Mouse (Mus musculus): ENCODE data around the gene Ibtk. TPM values are rescaled to one million over a fixed set of nuclear protein-coding genes. Genes with fewer than 3 reads are reported as not detected.

The Ibtk gene
- total RNA-seq, 2 experiments from 2014 or later = 24.1 to 25.5 TPM

- TF ChIP-seq CTCF (IDR thresholded peaks at IDR 0.05) = no peak
- no peak overlapping the region for H3K27ac ChIP-seq
- no peak overlapping the region for H3K4me3 ChIP-seq
- intact Hi-C loops (cut with DNase I) = no loop called here
- DNase-seq (ENCODE audit: extremely low spot score in 1 of 2, low spot score in 2 of 2) = no peak
Observed at GRCm38 (mm10) chr9:85750797-85751196, 1.7 kb upstream of the Ibtk start.

GRCm38 (mm10) chr9:85749922-85750509, 882 bp upstream of the Ibtk start:
- H3K4me3 ChIP-seq = peak overlapping the region; percentile 91
- intact Hi-C loops (cut with DNase I) = loop anchor here (5.0 kb wide), 1 partner anchor 822 kb away; the partner anchor contains the start of genes Pgm3 and Rwdd2a
- peak in 1 of 2 experiments; percentile 18 for DNase-seq (ENCODE audit: extremely low spot score in 1 of 2, low spot score in 2 of 2)

GRCm38 (mm10) chr9:85748204-85749141, 661 bp downstream of the Ibtk start:
- TF ChIP-seq CTCF (IDR thresholded peaks at IDR 0.05) = peak; percentile 10
- intact Hi-C loops (cut with DNase I) = loop anchor here (5.0 kb wide), 1 partner anchor 824 kb away; the partner anchor contains the start of genes Pgm3 and Rwdd2a
- peak; percentile 64 to 69 for DNase-seq (ENCODE audit: extremely low spot score in 1 of 2, low spot score in 2 of 2)
- H3K4me3 ChIP-seq = peak overlapping the region; percentile 91
- peak overlapping the region; percentile 94 for H3K27ac ChIP-seq

More at GRCm38 (mm10) chr9:85749922-85750509, 882 bp upstream of the Ibtk start:
- H3K27ac ChIP-seq = peak overlapping the region; percentile 94
- no peak for TF ChIP-seq CTCF (IDR thresholded peaks at IDR 0.05)

- Histone ChIP-seq H3K27ac (no peak overlapping the region), H3K4me3 (no peak overlapping the region)
- DNase-seq (ENCODE audit: extremely low spot score in 1 of 2, low spot score in 2 of 2) = no peak
- intact Hi-C loops (cut with DNase I) = loop anchor here (5.0 kb wide), 1 partner anchor 827 kb away; the partner anchor contains the start of genes Pgm3 and Rwdd2a
- no peak for TF ChIP-seq CTCF (IDR thresholded peaks at IDR 0.05)
Observed at GRCm38 (mm10) chr9:85745566-85745965, 3.6 kb downstream of the Ibtk start.

GRCm38 (mm10) chr9:85743358-85743757, 5.8 kb downstream of the Ibtk start:
- intact Hi-C loops (cut with DNase I) = no loop called here
- Histone ChIP-seq H3K27ac (no peak overlapping the region), H3K4me3 (no peak overlapping the region)
- no peak for DNase-seq (ENCODE audit: extremely low spot score in 1 of 2, low spot score in 2 of 2)
- no peak for TF ChIP-seq CTCF (IDR thresholded peaks at IDR 0.05)

GRCm38 (mm10) chr9:85742107-85742506, 7.0 kb downstream of the Ibtk start:
- TF ChIP-seq CTCF (IDR thresholded peaks at IDR 0.05) = no peak
- Histone ChIP-seq H3K4me3 (no peak overlapping the region), H3K27ac (no peak overlapping the region)
- intact Hi-C loops (cut with DNase I) = no loop called here
- DNase-seq (ENCODE audit: extremely low spot score in 1 of 2, low spot score in 2 of 2) = no peak

GRCm38 (mm10) chr9:85739279-85739678, 9.9 kb downstream of the Ibtk start:
- intact Hi-C loops (cut with DNase I) = no loop called here
- no peak for DNase-seq (ENCODE audit: extremely low spot score in 1 of 2, low spot score in 2 of 2)

GRCm38 (mm10) chr9:85734821-85735220, 14.3 kb downstream of the Ibtk start:
- Histone ChIP-seq H3K27ac (no peak overlapping the region), H3K4me3 (no peak overlapping the region)
- intact Hi-C loops (cut with DNase I) = no loop called here
- TF ChIP-seq CTCF (IDR thresholded peaks at IDR 0.05) = no peak
- DNase-seq (ENCODE audit: extremely low spot score in 1 of 2, low spot score in 2 of 2) = no peak

More at GRCm38 (mm10) chr9:85739279-85739678, 9.9 kb downstream of the Ibtk start:
- no peak for TF ChIP-seq CTCF (IDR thresholded peaks at IDR 0.05)
- Histone ChIP-seq H3K4me3 (no peak overlapping the region), H3K27ac (no peak overlapping the region)

- TF ChIP-seq CTCF (IDR thresholded peaks at IDR 0.05) = no peak
- Histone ChIP-seq H3K4me3 (no peak overlapping the region), H3K27ac (no peak overlapping the region)
- intact Hi-C loops (cut with DNase I) = no loop called here
- DNase-seq (ENCODE audit: extremely low spot score in 1 of 2, low spot score in 2 of 2) = no peak
Observed at GRCm38 (mm10) chr9:85724078-85724477, 25.1 kb downstream of the Ibtk start.

- TF ChIP-seq CTCF (IDR thresholded peaks at IDR 0.05) = no peak
- no peak overlapping the region for H3K4me3 ChIP-seq
- intact Hi-C loops (cut with DNase I) = no loop called here
- no peak overlapping the region for H3K27ac ChIP-seq
- DNase-seq (ENCODE audit: extremely low spot score in 1 of 2, low spot score in 2 of 2) = no peak
Observed at GRCm38 (mm10) chr9:85717336-85717735, 31.8 kb downstream of the Ibtk start.

- no peak overlapping the region for H3K27ac ChIP-seq
- no peak overlapping the region for H3K4me3 ChIP-seq
- no peak for DNase-seq (ENCODE audit: extremely low spot score in 1 of 2, low spot score in 2 of 2)
- no peak for TF ChIP-seq CTCF (IDR thresholded peaks at IDR 0.05)
- intact Hi-C loops (cut with DNase I) = no loop called here
Observed at GRCm38 (mm10) chr9:85707302-85707701, 41.8 kb downstream of the Ibtk start.

- no peak overlapping the region for H3K27ac ChIP-seq
Observed at GRCm38 (mm10) chr9:85701981-85702380, 47.2 kb downstream of the Ibtk start.

More at GRCm38 (mm10) chr9:85701981-85702380, 47.2 kb downstream of the Ibtk start:
- no peak for TF ChIP-seq CTCF (IDR thresholded peaks at IDR 0.05)
- no peak overlapping the region for H3K4me3 ChIP-seq
- no peak for DNase-seq (ENCODE audit: extremely low spot score in 1 of 2, low spot score in 2 of 2)
- intact Hi-C loops (cut with DNase I) = no loop called here

All from left cerebral cortex, adult 2 months (tissue).